Mouse (Mus musculus) left cerebral cortex, adult 11 months (tissue): ENCODE measurements around the gene Scd4.

Source experiments
- DNase-seq: peaks from one replicate; pipeline ENCODE4 v3.0.0; 2022; ENCODE audit warnings: low spot score

Scd4 gene

GRCm38 (mm10) chr19:44380065-44380464 lies 47.2 kb downstream of the Scd4 start:
- no peak for DNase-seq

GRCm38 (mm10) chr19:44382682-44383321 lies 49.9 kb downstream of the Scd4 start:
- DNase-seq = no peak

GRCm38 (mm10) chr19:44385887-44386498 lies 53.1 kb downstream of the Scd4 start:
- DNase-seq = no peak

GRCm38 (mm10) chr19:44387089-44387671 lies 54.3 kb downstream of the Scd4 start:
- no peak for DNase-seq

- no peak for DNase-seq
These were observed 55.0 kb downstream of the Scd4 start for GRCm38 (mm10) chr19:44387746-44388474.

- peak; percentile 86 for DNase-seq
These were observed 55.9 kb downstream of the Scd4 start for GRCm38 (mm10) chr19:44388475-44389428.

- DNase-seq = no peak
These were observed 56.6 kb downstream of the Scd4 start for GRCm38 (mm10) chr19:44389507-44389906.

GRCm38 (mm10) chr19:44391856-44392255 lies 59.0 kb downstream of the Scd4 start:
- no peak for DNase-seq

GRCm38 (mm10) chr19:44392339-44393009 lies 59.6 kb downstream of the Scd4 start:
- no peak for DNase-seq

GRCm38 (mm10) chr19:44393962-44394422 lies 61.1 kb downstream of the Scd4 start:
- DNase-seq = no peak

- DNase-seq = no peak
These were observed 62.1 kb downstream of the Scd4 start for GRCm38 (mm10) chr19:44394972-44395371.
